Mouse (Mus musculus) testis, postnatal 14 days (tissue): ENCODE results near the gene Smyd3.

Experiments used
- DNase-seq: peaks from one replicate; pipeline ENCODE4 v3.0.0; 2021; ENCODE audit warnings: low spot score

The Smyd3 gene

DNA sequence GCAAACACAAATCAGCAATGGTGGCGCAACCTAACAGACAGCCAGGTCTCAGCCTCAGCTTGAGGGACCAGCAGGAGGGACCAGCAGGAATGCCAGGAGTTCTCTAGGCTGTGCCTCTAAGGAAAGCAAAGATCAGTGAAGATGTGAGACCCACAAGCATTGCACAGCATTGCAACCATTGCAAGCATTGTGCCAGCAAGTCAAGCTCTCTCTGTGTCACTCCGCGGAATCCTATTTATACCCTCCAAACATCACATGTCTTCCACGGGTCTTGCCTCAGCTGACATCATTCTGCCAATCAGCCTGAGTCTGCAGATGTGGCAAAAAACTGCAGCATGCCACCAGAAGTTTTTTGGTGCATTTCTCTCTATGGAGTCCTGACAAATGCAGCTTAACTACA lies 577.5 kb downstream of the Smyd3 start:
- no peak for DNase-seq

DNA sequence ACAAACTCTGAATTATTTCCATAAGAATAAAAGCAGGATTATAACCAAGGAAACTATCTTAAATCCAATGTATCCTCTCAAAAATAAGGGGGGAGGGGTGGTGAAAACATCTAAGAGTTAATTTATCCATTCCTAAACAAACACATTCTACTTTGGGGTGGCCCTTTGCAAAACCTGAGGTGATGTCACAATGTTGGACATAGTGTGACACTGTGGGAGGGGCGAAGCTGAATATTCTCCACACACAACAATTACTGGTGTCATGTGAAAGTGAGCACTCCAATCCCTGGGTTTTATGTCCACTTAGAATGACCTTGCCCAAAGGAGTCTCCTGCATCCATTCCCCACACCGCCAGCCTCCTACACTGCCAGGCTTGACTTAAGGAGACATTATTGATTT lies 580.9 kb downstream of the Smyd3 start:
- no peak for DNase-seq

DNA sequence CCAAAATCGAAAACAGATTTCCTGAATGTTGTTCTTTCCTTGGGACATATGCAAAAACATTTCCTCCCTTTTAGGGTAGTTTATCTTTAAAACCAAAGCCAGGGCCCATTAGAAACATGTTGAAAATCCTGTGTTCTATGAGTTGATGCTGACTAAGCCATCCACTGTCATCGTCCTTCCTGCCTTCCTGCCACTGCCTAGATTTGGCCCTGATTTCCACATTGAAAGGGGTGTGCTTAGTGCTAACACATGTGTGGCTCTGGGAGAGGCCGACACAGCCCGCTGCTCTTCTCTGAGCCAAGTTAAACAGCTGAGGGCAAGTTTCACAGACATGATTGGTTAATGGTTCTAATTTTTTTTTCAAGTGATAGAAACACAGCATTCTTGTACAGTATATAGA lies 581.4 kb downstream of the Smyd3 start:
- DNase-seq = no peak

DNA sequence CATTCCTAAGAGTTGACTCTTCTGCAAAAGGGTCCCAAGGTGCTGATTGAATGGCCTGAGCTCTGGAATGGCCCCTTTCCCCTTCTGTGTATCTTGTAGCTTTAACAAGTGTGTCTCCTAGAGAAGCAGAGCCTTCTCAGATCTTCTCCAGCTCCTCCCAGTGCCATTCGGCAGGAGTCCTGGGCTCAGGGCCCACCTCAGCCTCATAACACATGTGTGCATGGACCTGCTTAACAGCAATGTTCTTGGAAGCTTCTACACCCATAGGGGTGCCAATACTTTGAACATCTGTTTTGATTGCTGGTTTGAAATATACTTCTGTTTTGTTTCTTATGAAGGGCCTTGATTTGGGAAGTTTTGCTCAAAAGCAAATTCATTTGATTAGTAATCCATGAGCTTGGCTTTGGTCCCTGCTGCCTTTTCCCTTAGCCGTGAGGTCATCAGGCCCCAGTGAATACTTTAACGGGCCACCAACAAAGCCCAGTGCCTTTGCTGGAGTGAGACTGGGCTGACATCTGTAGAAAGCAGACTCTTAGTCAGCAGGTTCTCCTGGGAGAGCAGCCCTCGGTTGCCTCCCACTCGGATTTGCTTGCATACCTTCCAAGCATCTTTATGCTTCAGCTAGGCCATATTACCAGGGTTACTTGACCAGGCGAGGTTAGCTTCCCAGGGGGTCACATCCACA lies 583.7 kb downstream of the Smyd3 start:
- no peak for DNase-seq

DNA sequence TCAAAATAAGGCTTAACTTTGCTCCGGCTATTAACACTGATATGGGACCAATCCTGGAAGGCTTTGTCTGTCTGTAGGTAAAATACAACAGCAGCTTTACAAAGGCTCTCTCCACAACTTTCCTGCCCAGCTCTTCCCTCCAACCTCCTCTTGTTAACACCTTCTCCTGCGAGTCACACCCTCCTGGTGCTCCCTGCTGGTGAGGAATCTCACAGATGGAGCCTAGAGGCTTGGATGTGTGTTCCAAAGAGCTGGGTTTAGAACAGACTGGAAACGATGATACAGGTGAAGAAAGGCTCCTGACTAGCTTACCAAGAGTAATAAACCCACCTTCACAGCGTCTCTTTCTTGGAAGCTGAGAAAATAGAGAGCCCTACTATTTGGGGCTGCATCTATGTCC lies 588.3 kb downstream of the Smyd3 start:
- no peak for DNase-seq

DNA sequence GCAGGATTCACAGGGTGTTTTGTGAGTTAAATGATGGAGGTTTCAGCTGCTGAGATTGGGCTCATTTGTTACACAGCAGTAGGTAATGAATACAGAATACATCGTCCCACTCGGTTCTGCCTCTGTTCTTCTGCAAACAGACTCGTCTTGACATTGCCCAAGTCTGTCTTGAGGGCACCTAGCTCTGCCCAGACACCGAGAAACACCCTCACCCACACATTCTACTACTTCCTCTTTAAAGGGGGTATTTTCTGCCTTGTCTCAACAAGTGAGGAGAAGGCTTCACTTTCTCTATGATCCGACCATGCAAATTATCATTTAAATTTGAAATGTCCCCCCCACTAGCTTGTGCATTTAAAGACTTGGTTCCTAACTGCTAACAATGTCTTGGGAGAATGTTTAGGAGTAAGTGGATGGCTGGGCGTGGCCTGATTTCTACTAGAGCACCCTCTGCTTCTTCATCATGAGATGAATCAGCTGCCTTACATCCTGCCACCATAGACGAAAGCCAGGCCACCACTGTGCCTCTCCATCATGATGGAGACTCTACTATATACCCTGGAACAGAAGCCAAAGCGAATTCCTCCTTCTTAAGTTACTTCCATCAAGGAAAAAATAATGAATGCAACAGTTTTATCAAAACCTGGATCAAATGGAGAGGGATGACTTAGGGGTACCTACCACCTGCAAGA lies 593.2 kb downstream of the Smyd3 start:
- no peak for DNase-seq

DNA sequence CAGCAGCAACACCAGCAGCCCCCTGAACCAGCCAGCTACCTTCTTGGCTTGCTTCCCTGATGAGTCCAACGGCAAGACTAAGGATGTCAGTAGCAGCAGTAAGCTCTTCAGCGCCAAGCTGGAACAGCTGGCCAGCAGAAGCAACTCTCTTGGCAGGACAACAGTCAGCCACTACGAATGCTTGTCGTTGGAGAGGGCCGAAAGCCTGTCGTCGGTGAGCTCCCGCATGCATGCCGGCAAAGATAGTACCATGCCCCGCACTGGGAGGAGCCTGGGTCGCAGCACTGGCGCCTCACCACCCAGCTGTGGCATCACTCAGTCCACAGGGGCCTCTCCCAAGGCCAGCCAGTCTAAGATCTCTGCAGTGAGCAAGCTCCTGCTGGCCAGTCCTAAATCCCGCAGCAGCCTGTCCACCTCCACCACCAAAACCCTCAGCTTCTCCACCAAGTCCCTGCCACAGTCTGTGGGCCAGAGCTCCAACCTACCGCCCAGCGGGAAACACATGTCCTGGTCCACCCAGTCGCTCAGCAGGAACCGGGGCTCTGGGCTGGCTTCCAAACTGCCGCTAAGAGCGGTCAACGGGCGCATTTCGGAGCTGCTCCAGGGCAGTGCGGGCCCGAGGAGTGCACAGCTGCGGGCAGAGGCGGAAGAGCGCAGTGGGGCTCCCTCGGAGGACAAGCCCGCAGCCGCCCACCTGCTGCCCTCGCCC lies 600.5 kb downstream of the Smyd3 start:
- no peak for DNase-seq

DNA sequence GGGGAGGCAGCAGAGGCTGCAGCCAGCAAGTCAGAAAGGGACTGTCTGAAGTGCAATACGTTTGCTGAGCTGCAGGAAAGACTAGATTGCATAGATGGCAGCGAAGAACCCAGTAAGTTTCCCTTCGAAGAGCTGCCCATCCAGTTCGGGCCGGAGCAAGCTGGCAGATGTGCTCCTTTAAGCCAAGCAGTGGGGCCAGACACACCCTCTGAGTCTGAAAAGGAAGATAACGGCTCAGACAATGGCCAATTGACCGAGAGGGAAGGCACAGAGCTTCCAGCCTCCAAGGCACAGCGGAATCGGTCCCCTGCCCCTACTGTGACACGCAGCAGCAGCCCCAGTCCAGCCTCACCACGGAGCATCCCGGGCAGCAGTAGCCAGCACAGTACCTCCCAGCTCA lies 602.8 kb downstream of the Smyd3 start:
- DNase-seq = no peak

DNA sequence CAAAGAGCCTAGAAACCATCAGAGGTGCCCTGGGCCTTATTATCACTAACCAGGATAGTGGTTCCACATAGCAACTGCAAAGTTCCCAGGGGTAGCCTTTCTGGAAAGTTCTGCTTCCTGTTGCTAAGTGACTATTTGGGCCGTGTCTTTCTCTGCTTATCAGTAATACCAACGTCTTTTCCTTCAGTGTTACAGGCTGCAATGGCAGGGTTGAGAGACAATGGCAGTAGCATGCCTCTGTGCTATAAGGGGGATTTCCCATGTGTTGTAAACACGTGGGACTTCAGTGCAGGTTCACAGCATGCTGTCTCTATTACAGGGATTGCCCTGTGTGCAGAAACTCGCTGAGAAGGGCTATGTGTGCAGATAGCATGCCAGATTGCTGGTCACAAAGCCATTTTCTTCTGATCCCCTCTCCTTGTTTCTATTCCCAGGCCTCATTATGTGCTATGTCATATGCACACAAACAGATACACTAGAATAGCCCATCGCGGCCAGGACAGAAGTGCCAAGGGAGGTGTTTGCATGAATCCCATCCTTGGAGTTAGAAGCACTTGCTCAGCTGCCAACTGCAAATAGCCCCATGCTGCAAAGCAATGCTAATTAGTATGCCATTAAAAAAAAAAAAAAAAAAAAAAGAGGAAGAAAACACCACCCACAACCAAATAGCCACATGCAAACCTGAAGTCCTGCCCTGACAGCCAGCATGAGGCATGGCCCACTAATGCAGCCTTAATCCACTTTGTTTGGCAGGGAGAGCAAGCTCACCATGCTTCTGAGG lies 604.7 kb downstream of the Smyd3 start:
- DNase-seq = no peak

DNA sequence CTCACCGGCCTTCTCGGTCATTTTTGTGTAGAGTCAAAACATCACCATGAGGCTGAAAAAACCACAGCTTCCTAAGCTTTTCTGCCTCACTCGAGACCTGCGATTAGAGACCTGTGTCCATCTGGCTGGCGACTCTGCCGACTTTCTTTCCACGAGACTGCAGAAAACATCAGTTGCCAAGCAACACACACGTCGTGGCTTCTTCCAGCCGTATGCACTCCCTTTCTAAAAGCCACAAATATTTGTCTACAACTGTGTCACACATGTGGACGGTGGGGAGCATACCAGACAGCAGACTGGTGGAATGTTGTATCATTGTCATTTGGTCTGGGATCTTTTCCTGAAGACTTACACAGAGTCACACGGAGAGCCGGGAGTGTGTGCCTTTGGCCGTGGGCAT lies 606.9 kb downstream of the Smyd3 start:
- DNase-seq = no peak
